Mouse (Mus musculus) neural tube, embryonic 12.5 days (tissue): ENCODE results near the gene Zc3h4. TPM values are rescaled to one million over a fixed set of nuclear protein-coding genes. Genes with fewer than 3 reads are reported as not detected.

Experiments
- ATAC-seq: fragments of 200-750 bp; cut with Nextera tagmentation; 2 replicates; pipeline ENCODE4 v1.8.0; 2017; ENCODE audit warnings: low read depth, mild to moderate bottlenecking, moderate TSS enrichment, moderate library complexity; ENCODE audit not compliant: low FRiP score
- H3K27ac ChIP-seq: fragments of 300-500 bp; sonication (generic); 2 replicates; pipeline ENCODE4 v1.5.1; 2016
- H3K27me3 ChIP-seq: fragments of 300-500 bp; sonication (generic); replicated peaks from 2 replicates; pipeline ENCODE4 v1.6.1; 2016; ENCODE audit warnings: mild to moderate bottlenecking
- H3K36me3 ChIP-seq: fragments of 300-500 bp; sonication (generic); 2 replicates; pipeline ENCODE4 v1.6.1; 2016; ENCODE audit warnings: mild to moderate bottlenecking
- H3K4me1 ChIP-seq: fragments of 300-500 bp; sonication (generic); 2 replicates; pipeline ENCODE4 v1.6.1; 2016
- H3K4me2 ChIP-seq: fragments of 300-500 bp; sonication (generic); replicated peaks from 2 replicates; pipeline ENCODE4 v1.6.1; 2016; ENCODE audit warnings: mild to moderate bottlenecking
- H3K4me3 ChIP-seq: fragments of 300-500 bp; sonication (generic); 2 replicates; pipeline ENCODE4 v1.5.1; 2016
- H3K9ac ChIP-seq: fragments of 300-500 bp; sonication (generic); 2 replicates; pipeline ENCODE4 v1.6.1; 2016; ENCODE audit warnings: mild to moderate bottlenecking
- H3K9me3 ChIP-seq: fragments of 300-500 bp; sonication (generic); 2 replicates; pipeline ENCODE4 v1.6.1; 2016; ENCODE audit warnings: mild to moderate bottlenecking
- WGBS: fragments of 180-500 bp; shearing (Covaris S2); methylation state at CpG from one replicate; pipeline ENCODE4 v1.1.7; 2016; 5-methylcytosine and 5-hydroxymethylcytosine counted together
- polyA plus RNA-seq: library from polyadenylated mRNA; unstranded; fragments of >200 nt; fragmentation: Nextera tagmentation; extraction: Ambion mirVana; gene quantifications from 2 replicates; pipeline ENCODE4 v1.2.1, GENCODE M21; 2016

Zc3h4 gene
- polyA plus RNA-seq, 1 experiment from 2014 or later = 27.8 TPM

DNA sequence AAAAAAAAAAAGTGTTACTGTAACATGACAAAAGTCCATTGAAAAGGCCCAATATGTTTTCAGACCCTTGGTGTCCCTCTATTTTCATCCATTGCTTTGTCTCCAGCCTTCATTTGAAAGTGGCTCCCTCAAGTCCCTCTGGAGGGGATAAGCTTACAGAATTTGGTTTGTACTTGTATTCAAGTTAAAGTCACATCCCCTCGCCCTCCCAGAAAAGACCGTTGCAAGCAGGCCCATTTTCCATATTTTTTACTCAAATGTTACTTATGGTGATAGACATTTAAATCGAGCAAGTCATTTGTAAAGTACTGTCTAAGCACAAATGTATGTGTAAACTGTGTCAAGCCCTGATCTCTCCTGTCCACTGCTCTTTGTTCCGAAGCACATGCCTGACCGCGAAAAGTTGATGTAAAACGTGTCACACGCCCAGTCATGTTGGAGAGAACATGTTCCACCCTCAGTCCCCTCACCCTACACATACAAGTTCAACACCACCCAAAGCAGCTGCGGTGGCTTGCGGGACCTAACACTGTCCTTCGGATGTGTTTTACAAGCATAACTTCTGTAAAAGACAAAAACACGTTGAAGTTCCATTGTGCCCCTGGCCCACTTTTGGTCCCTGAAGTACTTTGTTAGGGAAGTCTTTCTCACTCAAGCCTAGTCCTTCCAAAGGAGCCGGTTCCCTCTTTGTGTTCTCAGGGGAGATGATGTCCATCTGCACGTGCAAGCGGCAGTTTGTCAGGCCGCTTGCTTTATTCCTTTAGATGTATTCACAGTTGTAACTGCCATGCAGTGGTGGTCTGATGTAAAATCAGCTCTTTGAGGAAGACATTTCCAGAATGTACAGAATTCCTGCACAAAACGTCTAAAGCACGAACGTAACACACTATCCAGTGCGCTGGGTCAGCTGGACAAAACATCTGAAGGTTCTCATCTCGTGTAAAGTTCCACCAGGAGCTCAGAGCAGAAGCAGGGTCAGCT is 2.5 kb downstream of the Zc3h4 start:
- no peaks in the 10 kb centered on the region for H3K27me3 ChIP-seq
- peak overlapping the region; percentile 67 for H3K4me2 ChIP-seq
- peak overlapping the region; percentile 39 for H3K27ac ChIP-seq
- H3K9ac ChIP-seq = peak overlapping the region; percentile 100
- peaks cover 28% of the 10 kb centered on the region for H3K4me1 ChIP-seq
- no peaks in the 10 kb centered on the region for H3K36me3 ChIP-seq
- peak overlapping the region; percentile 92 for H3K4me3 ChIP-seq
- H3K9me3 ChIP-seq = no peaks in the 10 kb centered on the region
- WGBS = 27% methylated on average over 21 of the region's 21 CpGs
- no peak for ATAC-seq

DNA sequence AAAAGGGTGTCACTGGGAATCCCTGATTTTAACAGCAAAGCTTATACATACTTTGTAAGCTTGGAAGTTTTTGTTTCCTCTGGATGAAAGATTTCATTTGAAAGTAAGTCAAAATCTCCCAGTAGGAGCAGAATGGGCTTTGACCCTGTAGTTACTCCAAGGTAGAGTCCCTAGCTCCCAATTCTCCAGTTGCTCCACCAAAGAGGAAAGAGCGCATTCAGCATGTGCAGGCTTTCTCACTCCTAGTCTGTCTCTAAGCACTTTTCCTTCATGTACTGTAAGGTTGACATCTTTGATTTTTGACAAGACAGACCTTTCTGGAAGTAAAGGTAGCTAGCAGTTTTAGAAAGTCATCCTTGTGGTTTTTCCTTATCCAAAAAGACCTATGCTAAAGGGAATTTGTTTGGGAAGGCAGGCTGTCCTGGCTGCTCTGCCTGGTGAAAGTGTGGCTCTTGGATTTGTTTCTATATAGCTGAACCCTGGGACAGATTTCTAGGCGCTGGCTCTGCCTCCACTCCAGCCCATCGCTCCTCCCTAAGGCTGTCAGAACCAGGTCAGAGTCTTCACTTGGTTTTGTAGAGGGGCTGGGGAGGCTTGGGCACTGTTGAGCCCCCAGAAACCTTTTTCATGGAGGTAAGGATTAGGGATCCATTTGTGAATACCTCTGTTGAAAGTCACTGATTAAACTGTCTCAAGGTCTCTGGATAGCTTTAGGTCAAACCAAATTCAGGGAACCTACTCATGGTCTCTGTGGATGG is 3.8 kb downstream of the Zc3h4 start:
- 88% methylated on average over 3 of the region's 3 CpGs for WGBS
- H3K27me3 ChIP-seq = no peaks in the 10 kb centered on the region
- no peak overlapping the region for H3K27ac ChIP-seq
- ATAC-seq = no peak
- H3K9ac ChIP-seq = peak overlapping the region; percentile 4; the same call in 1 of the 2 replicates
- H3K36me3 ChIP-seq = no peaks in the 10 kb centered on the region
- H3K4me2 ChIP-seq = peak overlapping the region; percentile 37
- H3K9me3 ChIP-seq = no peaks in the 10 kb centered on the region
- H3K4me3 ChIP-seq = no peak overlapping the region
- H3K4me1 ChIP-seq = peaks cover 28% of the 10 kb centered on the region

DNA sequence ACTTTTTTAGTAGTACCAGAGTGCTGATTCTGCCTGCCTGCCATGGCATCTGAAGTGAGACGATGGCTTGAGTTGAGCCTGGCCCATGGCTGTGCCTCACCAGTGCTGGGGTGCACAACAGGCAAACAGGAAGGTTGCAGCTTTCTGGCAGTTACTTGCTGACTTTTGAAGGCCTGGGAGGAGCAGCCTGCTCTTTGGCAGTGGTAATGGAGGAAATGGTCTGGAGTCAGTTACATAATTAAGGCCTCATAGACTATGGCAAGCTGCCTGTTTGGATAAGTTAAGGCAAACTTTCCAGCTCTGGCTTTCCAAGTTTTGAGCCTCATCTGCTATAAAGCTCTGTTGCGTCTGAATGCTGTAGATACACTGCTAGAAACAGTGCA is 4.4 kb downstream of the Zc3h4 start:
- no peaks in the 10 kb centered on the region for H3K36me3 ChIP-seq
- no peak overlapping the region for H3K4me3 ChIP-seq
- 86% methylated on average over 2 of the region's 2 CpGs for WGBS
- H3K9ac ChIP-seq = no peak overlapping the region
- no peak for ATAC-seq
- H3K9me3 ChIP-seq = no peaks in the 10 kb centered on the region
- 0 out of 2 replicates have a peak overlapping the region, but pooled peaks have one; percentile 17 for H3K27ac ChIP-seq
- peaks cover 28% of the 10 kb centered on the region for H3K4me1 ChIP-seq
- no peaks in the 10 kb centered on the region for H3K27me3 ChIP-seq
- H3K4me2 ChIP-seq = peak overlapping the region; percentile 37

DNA sequence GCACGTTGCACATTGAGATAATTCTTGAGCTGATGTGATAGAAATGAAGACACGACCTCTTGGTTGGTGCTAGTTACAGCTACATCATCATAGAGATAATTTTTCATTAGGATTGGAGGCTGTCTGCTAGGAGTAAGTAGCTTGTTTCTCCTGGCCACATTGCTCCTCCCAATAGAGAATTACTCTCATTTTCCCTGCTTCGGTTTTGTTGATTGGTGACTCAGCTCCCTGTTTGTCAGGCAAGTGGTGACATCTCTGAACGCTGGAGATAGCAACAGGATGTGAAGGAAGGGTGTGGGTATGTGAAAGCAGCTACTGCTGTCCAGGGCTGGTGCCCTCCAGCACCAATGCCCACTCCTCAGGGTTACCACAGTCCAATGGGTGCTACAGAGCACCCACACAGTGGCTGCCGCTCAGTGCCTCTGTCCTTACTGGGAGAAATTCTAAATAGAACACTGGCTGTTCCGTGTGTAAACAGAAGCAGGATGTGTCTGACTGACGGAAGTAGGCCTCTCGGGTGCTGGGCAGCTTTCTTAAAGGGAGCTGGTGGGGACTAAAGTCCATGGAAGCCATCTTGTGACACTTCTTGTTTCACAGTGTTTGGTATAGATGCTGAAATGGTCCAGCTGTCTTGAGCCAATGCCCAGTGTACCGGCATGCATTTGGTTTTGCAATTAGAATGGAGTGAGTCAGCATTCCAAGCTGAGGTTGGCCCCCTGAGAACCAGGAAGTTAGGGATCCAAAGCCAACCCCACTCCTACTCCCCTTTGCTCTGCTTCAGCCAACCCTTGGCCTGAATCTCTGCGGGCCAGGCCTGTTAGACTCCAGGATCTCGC is 5.0 kb downstream of the Zc3h4 start:
- Histone ChIP-seq H3K4me3 (no peak overlapping the region), H3K9me3 (no peaks in the 10 kb centered on the region), H3K27me3 (no peaks in the 10 kb centered on the region), H3K4me1 (peaks cover 28% of the 10 kb centered on the region), H3K9ac (no peak overlapping the region), H3K4me2 (peak overlapping the region; percentile 37), H3K36me3 (peaks cover 4% of the 10 kb centered on the region; the same call in 1 of the 2 replicates), H3K27ac (peak overlapping the region; percentile 39; the same call in 1 of the 2 replicates)
- WGBS = 76% methylated on average over 11 of the region's 11 CpGs
- no peak for ATAC-seq

DNA sequence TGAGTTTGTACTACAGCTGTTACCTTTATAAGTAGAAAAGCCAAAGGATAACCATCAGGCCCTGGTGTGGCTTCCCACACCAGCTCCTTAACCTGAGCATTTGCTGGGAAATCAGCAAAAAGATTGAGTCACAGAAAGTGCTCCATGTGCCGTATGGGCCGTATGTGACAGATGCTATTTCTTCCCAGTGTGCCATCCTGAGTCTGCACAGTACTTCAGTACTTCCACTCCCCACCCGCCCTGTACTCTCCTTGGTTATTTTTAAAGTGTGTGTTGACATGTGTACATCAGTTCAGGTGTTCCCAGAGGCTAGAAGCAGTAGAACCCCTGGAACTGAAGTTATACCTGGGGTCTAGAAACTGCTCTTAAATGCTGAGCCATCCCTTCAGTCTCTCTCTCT is 6.3 kb downstream of the Zc3h4 start:
- no peaks in the 10 kb centered on the region for H3K9me3 ChIP-seq
- peaks cover 4% of the 10 kb centered on the region; the same call in 1 of the 2 replicates for H3K36me3 ChIP-seq
- H3K4me3 ChIP-seq = no peak overlapping the region
- peaks cover 31% of the 10 kb centered on the region for H3K4me1 ChIP-seq
- H3K27ac ChIP-seq = no peak overlapping the region
- H3K27me3 ChIP-seq = no peaks in the 10 kb centered on the region
- no peak overlapping the region for H3K4me2 ChIP-seq
- no peak for ATAC-seq
- WGBS = 92% methylated on average over 3 of the region's 3 CpGs
- no peak overlapping the region for H3K9ac ChIP-seq

DNA sequence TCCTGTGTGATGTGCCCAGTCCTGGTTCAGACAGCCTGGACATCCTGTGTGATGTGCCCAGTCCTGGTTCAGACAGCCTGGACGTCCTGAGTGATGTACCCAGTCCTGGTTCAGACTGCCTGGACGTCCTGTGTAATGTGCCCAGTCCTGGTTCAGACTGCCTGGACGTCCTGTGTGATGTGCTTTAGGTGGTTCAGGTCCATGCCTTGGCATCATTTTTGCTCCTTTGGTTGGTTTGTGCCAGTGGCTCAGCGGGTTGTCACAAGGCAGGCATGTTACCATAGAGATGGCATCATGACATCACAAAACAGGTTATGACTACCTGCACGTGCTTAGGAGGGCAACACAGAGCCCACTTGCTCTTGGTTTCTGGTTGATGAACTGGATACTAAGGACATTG is 10.4 kb downstream of the Zc3h4 start:
- Histone ChIP-seq H3K9me3 (no peaks in the 10 kb centered on the region), H3K4me2 (no peak overlapping the region), H3K4me3 (no peak overlapping the region), H3K27ac (no peak overlapping the region), H3K4me1 (peaks cover 16% of the 10 kb centered on the region; the same call in 1 of the 2 replicates), H3K27me3 (no peaks in the 10 kb centered on the region), H3K9ac (no peak overlapping the region), H3K36me3 (peaks cover 4% of the 10 kb centered on the region)
- ATAC-seq = no peak
- 92% methylated on average over 5 of the region's 5 CpGs for WGBS

DNA sequence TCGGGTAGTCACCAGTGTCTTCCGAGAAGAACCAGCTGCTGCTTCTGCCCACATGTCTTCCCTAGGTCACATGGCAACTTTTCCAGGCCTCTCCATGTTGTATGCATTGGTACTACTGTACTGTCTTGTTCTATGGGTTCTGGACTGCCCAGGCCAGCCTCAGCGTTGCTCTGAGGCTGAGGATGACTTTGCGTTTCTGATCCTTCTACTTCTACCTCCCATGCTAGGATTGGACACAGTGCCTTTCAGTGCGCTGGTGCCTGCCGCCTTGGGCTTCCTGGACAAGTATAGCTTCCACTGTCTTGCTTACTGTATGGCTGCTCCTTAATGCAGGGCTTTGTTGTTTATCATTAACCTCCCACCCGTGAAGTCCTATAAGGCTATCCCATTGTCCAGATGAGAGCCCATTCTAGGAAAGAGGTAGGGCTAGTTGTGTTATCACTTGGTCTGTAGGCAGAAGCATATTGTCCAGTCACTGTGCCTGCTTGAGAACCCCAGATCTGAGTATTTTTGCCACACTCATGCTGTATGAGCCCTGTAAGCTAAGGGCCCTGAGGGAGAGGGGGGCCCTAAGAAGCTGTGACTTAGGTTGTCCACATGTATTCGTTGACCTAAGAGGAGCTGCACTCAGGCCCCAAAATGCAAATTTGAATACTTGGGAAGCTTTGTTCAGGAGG is 11.6 kb downstream of the Zc3h4 start:
- no peak overlapping the region for H3K9ac ChIP-seq
- H3K4me1 ChIP-seq = peaks cover 15% of the 10 kb centered on the region; the same call in 1 of the 2 replicates
- WGBS = 86% methylated on average over 8 of the region's 8 CpGs
- H3K36me3 ChIP-seq = peaks cover 17% of the 10 kb centered on the region
- H3K9me3 ChIP-seq = no peaks in the 10 kb centered on the region
- H3K4me3 ChIP-seq = no peak overlapping the region
- no peak overlapping the region for H3K27ac ChIP-seq
- ATAC-seq = no peak
- H3K27me3 ChIP-seq = no peaks in the 10 kb centered on the region
- no peak overlapping the region for H3K4me2 ChIP-seq

DNA sequence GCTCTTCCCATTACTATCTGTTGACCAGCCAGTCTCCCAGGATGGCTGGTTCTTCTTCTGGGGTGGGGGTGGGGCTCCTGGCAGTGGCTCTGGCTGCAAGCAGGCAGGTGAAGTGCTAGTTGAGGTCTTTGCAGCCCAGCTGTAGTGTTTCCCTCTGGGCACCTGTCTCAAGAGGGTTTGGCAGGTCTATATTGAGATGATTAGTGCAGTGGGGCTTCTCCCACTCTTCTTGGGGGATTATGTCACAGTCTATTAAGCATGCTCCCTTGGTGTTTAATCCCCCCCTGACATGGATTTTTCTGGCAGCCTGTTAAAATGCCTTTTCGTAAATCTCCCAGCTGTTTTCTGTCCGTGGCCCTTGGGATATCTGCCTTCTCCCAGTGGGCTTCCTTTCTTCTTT is 12.2 kb downstream of the Zc3h4 start:
- Histone ChIP-seq H3K27ac (no peak overlapping the region), H3K27me3 (no peaks in the 10 kb centered on the region), H3K9me3 (no peaks in the 10 kb centered on the region), H3K4me2 (no peak overlapping the region), H3K4me3 (no peak overlapping the region), H3K9ac (no peak overlapping the region), H3K36me3 (peaks cover 22% of the 10 kb centered on the region), H3K4me1 (peaks cover 15% of the 10 kb centered on the region; the same call in 1 of the 2 replicates)
- ATAC-seq = no peak
- 83% methylated on average over 2 of the region's 2 CpGs for WGBS

DNA sequence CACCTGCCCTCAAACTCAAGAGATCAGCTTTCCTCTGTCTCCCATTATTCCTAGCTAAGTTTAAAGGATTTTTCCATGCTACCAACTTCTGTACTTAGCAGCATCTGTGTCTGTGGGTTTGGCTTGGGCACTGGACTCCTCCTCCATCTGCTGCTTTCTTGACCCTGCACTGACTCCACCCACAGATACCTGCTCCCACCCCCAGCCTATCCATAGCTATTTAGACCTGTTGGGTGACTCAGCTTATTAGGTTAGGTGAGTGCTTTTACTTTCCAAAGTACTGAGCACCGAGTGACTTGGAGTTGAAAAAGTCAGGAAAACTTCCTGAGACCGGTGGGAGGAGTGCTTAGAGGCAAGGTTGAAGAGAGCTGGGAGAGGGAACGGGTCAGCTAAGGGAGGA is 14.7 kb downstream of the Zc3h4 start:
- H3K4me1 ChIP-seq = peaks cover 15% of the 10 kb centered on the region; the same call in 1 of the 2 replicates
- WGBS = 86% methylated on average over 3 of the region's 3 CpGs
- H3K4me3 ChIP-seq = no peak overlapping the region
- H3K27me3 ChIP-seq = no peaks in the 10 kb centered on the region
- no peak overlapping the region for H3K27ac ChIP-seq
- peaks cover 45% of the 10 kb centered on the region for H3K36me3 ChIP-seq
- no peak overlapping the region for H3K4me2 ChIP-seq
- no peak for ATAC-seq
- no peak overlapping the region for H3K9ac ChIP-seq
- no peaks in the 10 kb centered on the region for H3K9me3 ChIP-seq

DNA sequence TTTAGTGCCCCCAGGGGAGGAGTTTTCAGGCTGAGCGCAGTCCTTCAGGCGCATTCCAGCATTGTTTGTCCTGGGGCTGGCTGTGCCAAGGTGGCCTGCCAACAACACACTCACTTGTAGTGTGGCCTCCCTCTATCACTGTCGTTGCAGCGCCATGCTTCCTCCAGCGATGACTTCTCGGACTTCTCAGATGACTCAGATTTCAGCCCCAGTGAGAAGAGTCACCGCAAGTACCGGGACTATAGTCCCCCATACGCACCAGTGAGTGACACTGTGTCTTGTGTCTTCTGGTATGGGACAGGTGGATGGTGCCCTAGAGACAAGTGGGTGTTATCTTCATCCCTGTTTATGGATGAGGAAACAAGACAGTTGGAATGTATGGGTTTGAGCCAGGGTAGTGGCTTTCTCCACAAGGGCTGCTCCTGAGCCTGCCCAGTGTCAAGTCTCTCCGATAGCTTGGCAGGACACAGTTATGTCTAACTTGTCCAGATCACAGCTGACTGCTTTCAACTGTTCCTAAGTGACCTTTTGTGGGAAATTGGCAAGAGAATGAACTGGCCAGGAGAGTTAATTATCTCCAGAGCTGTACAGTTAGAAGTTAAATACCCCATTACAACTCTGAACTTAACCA is 16.5 kb downstream of the Zc3h4 start:
- peaks cover 10% of the 10 kb centered on the region; the same call in 1 of the 2 replicates for H3K4me1 ChIP-seq
- 94% methylated on average over 10 of the region's 10 CpGs for WGBS
- H3K27me3 ChIP-seq = no peaks in the 10 kb centered on the region
- H3K4me2 ChIP-seq = no peak overlapping the region
- peaks cover 61% of the 10 kb centered on the region for H3K36me3 ChIP-seq
- no peak overlapping the region for H3K4me3 ChIP-seq
- H3K9ac ChIP-seq = no peak overlapping the region
- no peak overlapping the region for H3K27ac ChIP-seq
- no peak for ATAC-seq
- no peaks in the 10 kb centered on the region for H3K9me3 ChIP-seq

DNA sequence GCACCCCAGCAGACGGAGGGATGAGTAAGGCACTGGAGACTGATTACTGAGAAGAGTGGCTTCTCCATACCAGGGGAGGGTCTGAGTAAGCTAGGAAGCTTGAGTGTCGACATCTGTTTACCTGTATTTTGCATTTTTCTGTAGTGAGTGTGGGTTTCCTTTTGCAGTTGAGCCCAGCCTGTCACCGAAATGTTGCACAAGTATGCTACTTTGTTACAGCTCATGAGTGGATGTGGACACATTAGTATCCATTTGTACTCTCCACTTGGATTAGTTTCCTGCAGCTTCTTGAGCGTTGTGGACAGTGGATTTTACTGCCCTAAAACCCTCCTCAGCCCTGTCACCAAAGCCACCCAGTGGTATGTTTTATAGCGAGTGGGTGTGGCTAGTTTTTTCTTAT is 18.0 kb downstream of the Zc3h4 start:
- Histone ChIP-seq H3K9ac (no peak overlapping the region), H3K4me2 (no peak overlapping the region), H3K9me3 (no peaks in the 10 kb centered on the region), H3K27me3 (no peaks in the 10 kb centered on the region), H3K36me3 (peaks cover 74% of the 10 kb centered on the region), H3K27ac (no peak overlapping the region), H3K4me1 (no peaks in the 10 kb centered on the region), H3K4me3 (no peak overlapping the region)
- ATAC-seq = no peak
- 87% methylated on average over 5 of the region's 5 CpGs for WGBS
